Comparison of ENCODE assay signal across 1 mouse cellular context in the genomic region with DNA sequence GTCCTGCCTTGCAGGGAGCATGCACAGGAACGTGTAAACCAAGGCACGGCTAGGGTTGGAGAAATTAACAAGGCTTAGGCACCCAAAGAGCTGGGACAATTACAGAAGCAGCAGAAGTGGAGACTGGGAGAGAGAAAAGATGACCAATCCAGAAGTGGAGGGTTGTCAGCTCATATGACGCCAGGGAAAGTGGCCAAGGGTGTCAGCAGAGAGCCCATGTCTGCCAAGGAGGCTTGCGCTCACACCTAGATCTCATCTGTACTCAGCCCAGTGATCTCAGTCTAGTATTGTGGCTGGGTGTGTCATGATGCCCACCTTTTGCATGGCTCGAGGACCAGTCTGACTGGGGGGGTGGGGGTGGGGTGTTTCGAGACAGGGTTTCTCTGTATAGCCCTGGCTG.
TF ChIP-seq lines count a peak whose summit lies in the region.

No protein-coding gene starts in this region.

TF ChIP-seq in CH12.LX, 34 proteins besides CTCF, POLR2A, EP300 and RAD21:
- TF ChIP-seq ZKSCAN1 (IDR thresholded peaks at IDR 0.05; ENCODE audit: borderline replicate concordance, low read depth, low read length) (no peak), UBTF (IDR thresholded peaks at IDR 0.05; ENCODE audit: low read depth, low read length) (no peak), MXI1 (IDR thresholded peaks at IDR 0.05; ENCODE audit: low read depth, low read length) (no peak), JUND (conservative IDR thresholded peaks at IDR 0.05; ENCODE audit: low read depth, low read length) (no peak), ELF1 (IDR thresholded peaks at IDR 0.05; ENCODE audit: low read depth, low read length) (no peak), KAT2A (IDR thresholded peaks at IDR 0.05; ENCODE audit: insufficient replicate concordance, low read length) (no peak), CHD1 (IDR thresholded peaks at IDR 0.05; ENCODE audit: low read depth, low read length) (no peak), ZC3H11A (IDR thresholded peaks at IDR 0.05; ENCODE audit: low read depth, low read length) (no peak), BHLHE40 (IDR thresholded peaks at IDR 0.05; ENCODE audit: low read depth, low read length) (no peak), MAZ (IDR thresholded peaks at IDR 0.05; ENCODE audit: low read depth, low read length) (no peak), USF2 (conservative IDR thresholded peaks at IDR 0.05; ENCODE audit: low read depth, low read length) (no peak), ZMIZ1 (IDR thresholded peaks at IDR 0.05; ENCODE audit: low read depth, low read length) (no peak), JUN (IDR thresholded peaks at IDR 0.05; ENCODE audit: insufficient read depth, low read depth, low read length) (no peak), MEF2A (IDR thresholded peaks at IDR 0.05; ENCODE audit: borderline replicate concordance, low read depth, low read length) (no peak), POLR2AphosphoS2 (IDR thresholded peaks at IDR 0.05; ENCODE audit: low read depth, low read length) (no peak), GABPA (IDR thresholded peaks at IDR 0.05; ENCODE audit: insufficient replicate concordance, low read depth, low read length) (no peak), NELFE (IDR thresholded peaks at IDR 0.05; ENCODE audit: low read depth, low read length) (no peak; the same call in 1 of the 2 replicates), SIN3A (IDR thresholded peaks at IDR 0.05; ENCODE audit: low read length) (no peak), MAX (IDR thresholded peaks at IDR 0.05; ENCODE audit: low read length) (no peak), USF1 (IDR thresholded peaks at IDR 0.05; ENCODE audit: low read depth, low read length) (no peak)
TF ChIP-seq in CH12.LX: peak in this region for 0.
